Mouse (Mus musculus) ES-E14 (cell line): ENCODE data around the gene Pacsin1.

ENCODE experiments used
- CHD2 ChIP-seq: IDR thresholded peaks from 2 replicates; pipeline ENCODE4 v1.6.1; 2014; ENCODE audit warnings: mild to moderate bottlenecking, low read depth, low read length, inconsistent platforms
- ZC3H11A ChIP-seq: IDR thresholded peaks from 2 replicates; pipeline ENCODE4 v1.6.1; 2012; ENCODE audit warnings: low read depth, mild to moderate bottlenecking, inconsistent platforms, low read length, borderline replicate concordance
- ZNF384 ChIP-seq: IDR thresholded peaks from 2 replicates; pipeline ENCODE4 v1.6.1; 2012; ENCODE audit warnings: low read depth, low read length, inconsistent platforms

- TF ChIP-seq CHD2 (no peak), ZNF384 (no peak), ZC3H11A (no peak)
Measured at GRCm38 (mm10) chr17:27677756-27678155, 22.4 kb downstream of the Pacsin1 start.
